Mouse (Mus musculus): ENCODE measurements around the gene Ntn4.
A peak's percentile ranks its signal among the peaks of the same experiment; 100 is the strongest.

Ntn4 gene

DNA sequence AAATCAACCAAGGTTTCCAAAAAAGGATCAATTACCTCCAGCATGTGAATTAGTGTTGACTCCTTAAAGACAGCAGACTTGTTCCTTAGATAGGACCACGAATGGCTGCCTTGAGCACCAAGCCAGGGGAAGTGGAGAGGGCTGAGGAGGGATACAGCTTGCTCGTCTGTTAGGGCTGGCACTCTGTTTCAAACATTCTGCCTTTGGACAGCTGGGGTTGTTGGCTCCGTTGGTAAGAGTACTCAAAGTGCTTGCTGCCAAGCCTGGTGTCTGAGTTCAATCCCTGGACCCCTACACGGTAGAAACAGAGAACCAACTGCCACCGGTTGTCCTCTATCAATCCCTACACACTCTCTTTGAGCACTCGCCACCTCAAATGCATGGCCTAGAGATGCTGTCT, 90.0 kb downstream of the Ntn4 start:
- no peak for DNase-seq (ENCODE audit: low spot score in 2 of 2)

DNA sequence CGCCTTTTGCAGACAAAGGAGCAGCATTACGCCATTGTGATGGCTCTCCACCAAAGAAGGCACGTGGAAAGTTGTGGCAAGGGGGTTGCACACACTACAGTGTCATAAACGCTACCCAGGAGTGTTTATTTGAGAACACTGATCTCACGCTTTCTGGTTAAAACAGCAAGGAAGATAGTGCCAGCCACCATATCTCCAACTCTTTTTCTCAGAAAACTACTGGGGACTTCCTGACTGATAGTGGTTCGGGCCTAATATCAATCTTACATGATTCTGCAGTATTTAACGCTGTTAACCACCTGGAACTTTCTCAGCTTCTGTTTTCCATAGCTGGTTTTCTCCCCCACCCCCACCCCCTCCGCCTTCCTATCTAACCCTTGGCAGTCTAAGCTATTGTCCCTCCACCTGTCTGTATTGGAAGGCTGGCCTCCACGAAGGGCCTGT, 90.8 kb downstream of the Ntn4 start:
- no peak for DNase-seq (ENCODE audit: low spot score in 2 of 2)

DNA sequence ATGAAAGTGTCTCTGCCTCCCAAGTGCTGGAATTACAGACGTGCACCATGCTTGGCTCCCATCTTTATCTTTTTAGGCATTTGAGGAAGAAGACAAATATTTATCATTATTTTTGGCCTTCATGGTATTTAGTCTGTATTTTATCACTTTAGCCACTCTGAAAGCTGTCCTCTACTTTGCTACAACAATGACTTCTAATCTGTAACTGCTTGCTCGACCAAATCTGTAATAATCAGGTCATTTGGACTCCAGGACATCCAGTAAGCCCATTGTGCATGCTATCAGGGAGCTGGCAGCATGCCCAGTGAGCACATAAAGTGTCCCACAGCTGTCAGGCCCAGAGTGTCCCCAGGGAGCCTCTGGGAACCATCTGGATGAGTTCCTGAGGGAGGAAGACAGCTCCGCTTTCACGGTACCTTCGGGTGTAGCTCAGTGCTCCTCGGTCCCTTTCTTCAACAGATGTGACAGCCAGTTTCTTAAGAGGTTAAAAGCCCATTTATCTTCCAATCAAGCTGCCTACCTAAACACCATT, 95.7 kb downstream of the Ntn4 start:
- DNase-seq (ENCODE audit: low spot score in 2 of 2) = no peak

DNA sequence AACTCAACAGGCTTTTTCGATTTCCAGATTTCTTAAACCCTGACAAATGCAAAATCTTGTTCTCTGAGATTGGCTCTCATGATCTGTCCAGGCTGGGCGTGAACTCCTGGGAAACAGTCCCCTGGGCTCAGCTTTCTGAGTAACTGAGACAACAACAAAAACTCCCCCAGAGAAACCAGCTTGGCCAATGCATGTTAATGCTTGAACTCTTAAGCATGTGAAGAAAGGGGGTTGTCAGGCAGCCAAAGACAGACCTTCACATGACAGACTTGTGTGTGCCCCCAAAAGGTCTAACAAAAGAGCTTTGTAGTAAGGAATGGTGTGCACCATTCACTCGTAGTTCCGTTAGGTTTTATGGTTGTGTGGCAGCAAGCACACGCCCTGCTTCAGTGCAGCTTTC, 96.6 kb downstream of the Ntn4 start:
- no peak for DNase-seq (ENCODE audit: low spot score in 2 of 2)

DNA sequence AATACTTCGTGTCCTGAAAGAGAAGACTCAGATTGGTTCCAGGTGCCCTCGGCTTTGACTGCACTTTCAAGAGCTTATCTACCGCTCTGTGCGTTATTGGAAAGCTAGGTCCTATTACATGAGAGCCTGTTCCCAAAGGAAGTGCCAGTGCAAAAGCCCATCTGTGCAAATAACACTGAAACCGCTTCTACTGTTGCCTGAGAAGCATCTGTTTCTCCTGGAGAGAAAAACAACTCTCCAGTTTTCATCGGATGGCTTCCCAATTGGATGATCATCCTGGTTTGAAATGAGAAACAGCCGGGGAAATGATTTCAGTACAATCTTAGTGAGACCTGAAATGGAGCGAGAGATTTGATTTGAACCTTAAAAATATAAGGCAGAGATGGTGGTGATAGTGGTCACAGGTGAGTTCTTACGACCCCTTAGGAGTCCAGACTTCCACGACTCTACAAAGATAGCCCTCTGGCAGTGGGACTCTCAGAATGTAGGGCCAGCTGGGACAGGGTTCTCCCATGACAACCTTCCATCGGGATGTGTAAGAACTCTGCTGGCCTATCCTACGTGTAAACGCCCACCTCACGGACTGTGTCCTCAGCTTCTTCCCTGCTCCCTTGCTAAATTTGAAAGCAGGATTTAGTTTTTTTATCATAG, 101.1 kb downstream of the Ntn4 start:
- DNase-seq (ENCODE audit: low spot score in 2 of 2) = no peak

DNA sequence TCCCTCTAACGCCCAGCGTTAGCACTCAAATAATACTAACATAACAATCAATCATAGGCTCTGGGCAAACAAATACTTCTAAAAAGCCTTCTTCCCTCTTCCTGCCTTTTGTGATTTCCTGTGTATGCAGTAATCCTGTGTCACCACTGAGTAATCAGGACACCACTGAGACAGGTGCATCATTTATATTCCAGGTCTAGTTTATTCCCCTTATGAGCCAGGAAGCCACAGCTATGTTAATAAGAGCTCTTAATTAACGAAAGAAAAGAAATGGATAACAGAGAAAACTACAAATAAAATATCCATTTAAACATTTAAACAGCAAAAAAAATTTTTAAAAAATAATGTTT, 101.6 kb downstream of the Ntn4 start:
- no peak for DNase-seq (ENCODE audit: low spot score in 2 of 2)

DNA sequence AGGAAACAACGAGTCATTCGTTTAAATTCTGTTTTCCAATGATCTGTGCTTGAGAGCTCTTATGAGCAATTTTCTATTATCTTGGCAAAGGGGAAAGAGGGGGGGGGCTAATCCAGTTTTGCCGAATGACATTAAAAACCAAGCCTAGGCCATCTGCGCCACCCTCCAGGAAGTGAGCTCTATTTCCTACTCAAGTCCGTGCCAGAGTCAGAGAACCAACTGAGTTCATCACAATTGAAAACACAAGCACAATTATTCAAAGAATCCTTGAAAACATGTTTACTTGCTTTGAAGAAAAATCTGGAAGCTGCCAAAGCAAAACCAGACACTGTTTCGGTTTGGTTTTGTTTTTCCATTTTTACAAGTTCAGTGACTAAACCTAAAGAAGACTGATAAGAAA, 102.1 kb downstream of the Ntn4 start:
- DNase-seq (ENCODE audit: low spot score in 2 of 2) = no peak

DNA sequence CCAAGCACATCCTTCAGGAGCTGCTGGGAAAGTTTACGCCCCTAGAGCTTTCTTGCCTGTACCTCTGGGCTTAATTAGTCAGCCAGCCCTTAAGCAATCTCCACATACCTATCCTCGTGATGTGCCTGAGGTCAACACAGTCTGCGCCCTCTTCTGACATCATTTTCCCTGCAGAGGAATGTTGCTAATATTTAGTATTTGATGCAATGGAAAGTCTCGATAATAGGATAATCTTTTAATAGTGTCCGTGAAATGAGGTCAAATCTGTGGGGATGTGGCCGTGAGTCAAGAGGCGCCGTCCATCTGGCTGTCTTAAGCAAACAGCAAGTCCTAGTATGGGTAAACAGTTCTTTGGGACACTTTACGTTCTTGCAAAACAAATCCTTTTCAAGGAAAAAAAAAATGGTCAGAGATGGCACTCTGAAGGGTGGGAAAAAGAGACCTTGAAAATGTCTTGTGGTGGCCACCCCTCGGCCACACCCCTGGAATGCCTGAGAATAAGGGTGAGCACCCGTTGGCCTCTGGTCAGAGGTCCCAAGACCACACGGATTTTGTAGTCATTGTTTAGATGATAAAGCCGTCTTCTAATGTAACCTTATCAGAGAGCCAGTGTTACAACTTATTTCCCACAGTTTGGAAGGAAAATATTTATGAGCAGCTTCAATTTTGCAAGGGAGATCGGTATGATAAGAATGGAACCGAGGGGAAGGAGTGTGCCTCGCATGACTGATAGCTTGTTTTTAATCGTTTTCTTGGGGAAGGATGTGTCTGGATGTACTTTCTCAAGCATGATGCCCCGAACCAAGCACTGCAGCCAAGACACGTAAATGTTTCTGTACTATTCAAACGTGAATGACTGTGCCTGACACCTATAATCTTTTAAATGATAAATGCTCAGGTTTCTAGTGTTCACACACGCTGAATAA, 109.0 kb downstream of the Ntn4 start:
- DNase-seq (ENCODE audit: low spot score in 2 of 2) = no peak

DNA sequence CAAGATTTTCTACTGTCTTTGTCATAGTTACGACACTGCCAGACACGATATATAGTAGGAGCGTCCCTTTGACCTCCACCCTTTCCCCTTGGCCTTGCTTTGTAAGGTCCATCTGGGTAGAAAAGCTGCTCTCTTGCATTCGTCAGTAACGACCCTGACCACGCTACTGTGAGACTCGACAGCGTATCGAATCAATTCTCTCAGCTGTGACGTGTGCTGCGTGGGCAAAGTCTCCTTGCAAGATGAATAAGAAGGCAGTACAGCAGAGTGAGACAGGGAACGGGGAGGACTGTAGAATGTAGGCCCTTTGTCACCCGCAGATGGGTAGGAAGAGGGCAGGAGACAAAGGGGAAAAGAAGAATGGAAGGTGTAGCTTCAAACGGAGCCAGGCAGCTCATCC, 110.8 kb downstream of the Ntn4 start:
- DNase-seq (ENCODE audit: low spot score in 2 of 2) = no peak

DNA sequence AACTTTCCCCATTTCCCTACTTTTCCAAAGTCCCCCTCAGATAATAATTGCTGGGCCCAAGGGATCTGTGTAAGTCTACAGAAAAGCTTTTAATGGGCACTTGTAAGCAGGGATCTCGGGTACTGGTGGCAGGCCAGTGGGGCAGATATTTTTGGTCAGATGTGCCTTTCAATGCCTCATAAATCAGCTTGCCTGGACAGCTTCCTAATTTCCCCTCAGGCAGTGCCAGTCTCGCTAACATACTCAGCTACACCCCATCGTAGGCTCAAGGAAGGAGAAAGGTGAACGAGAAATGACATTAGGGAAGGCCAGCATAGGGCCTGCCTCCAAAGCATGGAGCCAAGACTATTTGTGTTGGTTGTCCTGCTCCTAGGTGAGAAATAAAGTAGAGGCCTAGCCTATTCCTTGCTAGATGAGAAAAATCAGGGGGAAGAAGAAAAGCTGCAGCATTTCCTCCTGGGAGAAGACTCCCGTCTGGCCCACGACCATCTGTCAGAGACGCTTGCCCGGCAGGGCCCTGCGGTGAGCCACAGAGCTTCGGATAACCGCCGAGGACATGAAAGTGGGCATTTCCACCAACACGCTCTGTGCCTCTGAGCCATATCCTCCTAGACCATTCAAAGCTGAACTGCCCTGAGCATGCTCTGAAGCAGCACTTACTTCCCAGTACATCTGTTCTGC, 113.4 kb downstream of the Ntn4 start:
- DNase-seq (ENCODE audit: low spot score in 2 of 2) = no peak

DNA sequence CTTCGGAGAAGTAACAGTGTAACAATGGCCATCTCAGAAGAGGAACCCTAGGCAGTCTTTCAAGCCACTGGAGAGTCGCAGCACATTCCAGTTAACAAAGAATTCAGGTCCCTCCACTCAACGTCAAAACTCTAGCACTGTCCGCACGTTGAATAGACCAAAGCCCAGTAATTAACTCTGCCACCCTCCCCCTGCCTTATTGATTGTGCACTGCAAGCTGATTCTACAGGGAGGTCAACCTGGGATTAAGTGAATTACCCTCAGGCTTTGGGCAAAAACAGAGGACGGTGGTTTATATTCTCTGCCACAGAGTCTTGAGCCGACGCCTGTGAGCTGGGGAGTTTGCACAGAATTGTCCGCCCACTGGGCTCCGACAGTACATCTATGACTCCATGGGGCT, 115.7 kb downstream of the Ntn4 start:
- DNase-seq (ENCODE audit: low spot score in 2 of 2) = no peak

DNA sequence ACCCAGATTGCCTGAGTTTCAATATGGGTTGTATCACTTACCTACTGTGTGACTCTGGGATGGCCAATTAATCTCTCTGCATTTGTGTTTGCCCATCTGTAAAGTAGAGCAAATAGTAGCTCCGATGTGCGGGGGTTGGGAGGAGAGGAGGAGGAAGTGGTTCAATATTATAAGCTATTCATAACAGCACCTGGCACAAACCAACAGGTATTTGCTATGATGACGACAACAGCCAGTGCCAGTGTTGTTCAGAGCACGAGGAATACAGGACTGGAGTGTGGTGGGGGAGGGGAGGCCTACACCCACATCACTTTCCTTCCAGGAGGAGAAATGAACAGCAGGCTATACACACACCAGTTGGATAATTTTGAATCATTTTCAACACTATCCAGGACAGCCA, 119.2 kb downstream of the Ntn4 start:
- peak; percentile 42 to 70 for DNase-seq (ENCODE audit: low spot score in 2 of 2)

DNA sequence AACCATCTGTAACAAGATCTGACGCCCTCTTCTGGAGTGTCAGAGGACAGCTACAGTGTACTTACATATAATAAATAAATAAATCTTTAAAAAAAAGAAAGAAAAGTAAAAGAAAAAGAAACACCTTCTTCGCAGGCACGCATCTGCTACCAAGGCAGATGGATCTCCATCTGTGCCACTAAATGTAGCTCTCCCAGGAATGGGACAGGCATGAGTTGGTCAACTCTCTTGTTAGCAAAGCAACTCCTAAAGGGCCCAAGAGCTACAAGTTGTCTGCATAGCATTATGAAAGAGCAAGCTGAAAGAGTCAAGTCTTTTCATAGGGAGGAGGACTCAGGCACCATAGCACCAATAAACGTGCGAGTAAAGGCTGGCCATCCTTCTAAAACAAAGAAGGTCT, 119.9 kb downstream of the Ntn4 start:
- peak in 1 of 2 experiments; percentile 52 for DNase-seq (ENCODE audit: low spot score in 2 of 2)

DNA sequence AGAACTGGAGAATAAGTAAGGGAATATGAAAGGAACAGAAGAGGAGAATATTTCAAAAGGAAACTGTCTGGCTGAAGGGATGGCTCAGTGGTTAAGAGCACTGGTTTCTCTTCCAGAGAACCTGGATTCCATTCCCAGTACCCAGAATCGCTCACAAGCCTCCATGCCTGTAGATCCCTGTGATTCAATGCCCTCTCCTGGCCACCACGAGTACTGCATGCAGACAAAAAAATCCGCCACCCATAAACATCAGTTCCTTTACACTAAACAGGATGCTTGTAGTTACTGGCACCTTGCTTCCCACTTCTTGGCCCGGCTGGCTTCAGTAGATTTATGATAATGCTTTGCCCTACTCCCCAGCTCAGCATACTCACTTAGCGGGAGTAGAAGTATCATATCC, 122.6 kb downstream of the Ntn4 start:
- DNase-seq (ENCODE audit: low spot score in 2 of 2) = no peak

DNA sequence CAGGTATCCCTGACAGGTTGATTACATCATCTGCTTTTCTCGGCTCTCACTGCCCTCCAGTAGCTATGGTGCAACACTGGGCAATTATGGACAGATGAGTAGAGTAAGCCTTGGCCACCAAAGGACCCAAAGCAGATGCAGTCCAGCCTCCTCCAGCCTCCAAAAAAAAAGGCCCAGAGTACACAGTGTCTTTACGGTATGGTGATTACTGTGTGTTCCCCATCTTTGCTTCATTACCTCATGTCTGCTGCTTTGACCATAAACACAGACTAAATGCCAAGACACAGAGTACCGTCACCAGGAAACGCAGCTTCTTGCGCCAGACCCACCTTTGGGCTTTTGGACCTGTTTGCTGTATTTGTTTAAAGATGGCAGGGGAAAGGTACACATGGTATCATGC, 125.7 kb downstream of the Ntn4 start:
- DNase-seq (ENCODE audit: low spot score in 2 of 2) = no peak

DNA sequence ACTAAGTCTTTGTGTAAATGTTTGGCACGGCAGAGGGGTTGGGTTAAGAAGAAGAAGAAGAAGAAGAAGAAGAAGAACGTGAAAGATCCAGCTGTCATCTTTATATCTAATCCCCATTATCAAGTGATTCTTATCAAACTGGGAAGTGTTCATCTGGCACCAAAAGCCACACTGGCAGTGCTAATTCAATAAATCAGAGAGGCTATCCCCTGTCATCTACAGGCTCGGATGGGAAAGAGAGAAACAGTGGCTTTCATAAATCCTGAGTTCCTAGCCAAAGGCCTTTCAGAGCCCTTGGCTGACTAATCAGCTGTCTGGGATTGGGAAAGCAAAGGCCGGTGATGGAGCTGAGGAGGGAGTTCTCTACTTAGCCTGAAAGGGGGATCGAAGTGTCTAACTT, 126.8 kb downstream of the Ntn4 start:
- no peak for DNase-seq (ENCODE audit: low spot score in 2 of 2)

DNA sequence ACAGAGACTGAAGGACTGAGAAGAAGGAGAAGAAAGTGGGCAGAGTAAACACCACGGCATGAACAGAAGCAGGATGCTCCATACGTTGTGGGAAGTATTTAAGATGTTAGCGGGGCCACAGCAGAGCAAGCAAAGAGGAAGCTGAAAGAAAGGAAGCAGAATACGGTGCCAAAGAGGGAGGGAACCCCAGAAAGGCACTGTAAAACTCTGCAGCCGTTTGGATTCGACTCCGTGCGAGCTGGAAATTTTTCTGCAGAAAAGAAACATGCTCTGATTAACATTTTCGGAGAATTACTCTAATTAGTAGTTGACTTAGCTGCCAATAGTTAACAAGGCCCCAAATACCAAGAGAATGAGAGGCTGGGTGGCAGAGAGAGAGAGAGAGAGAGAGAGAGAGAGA, 127.7 kb downstream of the Ntn4 start:
- no peak for DNase-seq (ENCODE audit: low spot score in 2 of 2)

DNA sequence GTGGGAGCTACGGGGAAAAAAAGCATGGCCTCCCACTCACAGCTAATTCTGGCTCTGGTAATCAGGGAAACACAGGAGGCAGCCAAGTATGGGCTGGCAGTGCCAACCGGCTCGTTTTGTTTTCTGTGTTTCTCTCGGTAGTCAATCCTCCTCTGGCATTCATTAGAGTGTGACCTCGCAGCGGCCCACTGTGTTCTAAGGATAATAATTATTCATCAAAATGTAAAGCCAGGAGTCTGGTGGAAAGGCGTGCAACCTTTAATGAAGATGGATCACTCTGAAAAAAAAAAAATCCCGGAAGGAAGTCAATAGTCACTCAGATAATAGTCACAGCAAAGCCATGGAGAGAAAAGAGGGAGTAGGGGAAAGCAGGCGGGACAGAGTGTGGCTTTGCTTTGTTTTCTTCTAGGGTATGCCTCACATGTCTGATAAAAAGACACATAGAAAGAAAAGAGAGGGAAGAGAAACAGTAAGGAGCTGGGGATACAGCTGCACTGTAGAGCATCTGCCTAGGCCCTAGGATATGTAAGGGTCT, 131.5 kb downstream of the Ntn4 start:
- peak; percentile 59 to 75 for DNase-seq (ENCODE audit: low spot score in 2 of 2)

DNA sequence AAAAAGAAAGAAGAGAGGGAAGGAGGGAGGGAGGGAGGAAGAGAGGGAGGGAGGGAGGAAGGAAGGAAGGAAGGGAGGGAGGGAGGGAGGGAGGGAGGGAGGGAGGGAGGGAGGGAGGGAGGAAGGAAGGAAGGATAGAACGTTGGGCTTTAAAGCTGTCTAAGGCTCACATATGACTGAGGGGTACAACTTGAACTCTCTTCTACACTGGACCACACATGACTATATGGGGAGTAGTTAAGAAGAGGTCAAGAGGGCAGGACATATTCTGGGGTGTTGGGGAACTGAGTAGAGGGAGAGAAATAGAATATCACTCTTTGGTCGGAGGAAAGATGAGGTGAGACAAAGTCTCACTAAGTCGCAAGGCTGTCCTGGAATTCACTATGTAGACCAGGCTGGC, 132.0 kb downstream of the Ntn4 start:
- DNase-seq (ENCODE audit: low spot score in 2 of 2) = no peak

DNA sequence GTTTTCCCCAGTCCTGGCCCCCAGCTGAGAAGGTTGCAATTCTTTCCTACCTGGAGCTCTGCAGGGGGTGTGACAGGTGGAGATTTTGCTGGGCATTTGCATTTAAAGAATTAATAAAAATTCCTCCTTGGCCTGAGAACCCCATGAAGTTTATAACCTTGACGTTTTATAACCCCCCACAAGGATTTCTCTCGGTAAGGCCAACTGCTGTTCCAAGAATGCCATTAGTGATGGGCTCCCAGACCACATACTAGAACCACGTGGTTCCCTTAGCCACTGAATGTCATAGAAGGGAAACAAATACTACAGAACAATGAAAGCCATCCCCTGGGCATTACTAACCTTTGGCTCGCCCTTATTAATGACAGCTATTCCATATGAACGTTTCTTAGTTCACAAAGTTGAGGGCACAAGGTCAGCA, 136.3 kb downstream of the Ntn4 start:
- DNase-seq (ENCODE audit: low spot score in 2 of 2) = no peak

DNA sequence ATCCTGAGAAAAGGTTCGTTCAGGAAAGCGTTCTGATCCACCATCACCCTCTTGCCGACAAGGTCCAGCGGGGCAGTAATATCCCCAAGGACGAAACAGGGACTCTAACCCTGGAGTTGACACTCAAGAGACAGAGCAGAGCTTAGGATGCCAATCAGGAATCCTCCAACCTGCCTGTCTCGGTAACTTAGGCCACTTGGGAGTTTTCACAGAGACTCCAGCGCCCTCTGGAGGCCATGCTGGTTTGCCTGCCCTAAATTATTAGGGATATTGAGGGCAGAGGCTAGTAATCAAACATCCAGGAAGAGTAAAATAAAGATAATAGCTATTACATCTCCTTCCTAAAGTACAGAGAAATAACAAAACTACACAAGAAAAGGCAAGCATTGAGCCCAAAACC, 136.9 kb downstream of the Ntn4 start:
- DNase-seq (ENCODE audit: low spot score in 2 of 2) = peak in 1 of 2 experiments; percentile 55
